Mouse (Mus musculus) layer of hippocampus, adult 9-11 months (tissue): ENCODE results near the gene Tomm5.
"Not testable (repeated sequence)": the region's sequence is repeated elsewhere in the genome, so short reads cannot be mapped to it uniquely, and the experiment has no call there.

Experiments
- DNase-seq: peaks from one replicate; pipeline ENCODE4 v3.0.0; 2022

The Tomm5 gene

DNA sequence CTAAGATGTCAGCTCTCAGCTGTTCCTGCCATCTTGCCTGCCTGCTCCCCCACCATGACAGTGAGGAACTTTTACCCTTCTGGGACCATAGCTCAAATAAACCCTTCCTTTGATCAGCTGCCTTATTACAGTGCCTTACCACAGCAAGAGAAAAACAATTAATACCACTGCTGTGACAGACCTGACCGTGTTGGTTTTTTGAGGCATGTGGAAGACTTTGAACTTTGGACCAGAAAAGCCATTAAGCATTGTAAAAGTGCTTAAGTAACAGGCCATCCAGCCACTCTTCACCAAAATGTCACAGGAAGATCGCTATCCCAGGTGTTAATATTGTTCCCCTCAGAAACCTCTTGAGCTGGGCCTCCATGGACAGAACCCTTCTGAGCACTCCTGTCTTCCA is 43.3 kb downstream of the Tomm5 start:
- DNase-seq: no peak

DNA sequence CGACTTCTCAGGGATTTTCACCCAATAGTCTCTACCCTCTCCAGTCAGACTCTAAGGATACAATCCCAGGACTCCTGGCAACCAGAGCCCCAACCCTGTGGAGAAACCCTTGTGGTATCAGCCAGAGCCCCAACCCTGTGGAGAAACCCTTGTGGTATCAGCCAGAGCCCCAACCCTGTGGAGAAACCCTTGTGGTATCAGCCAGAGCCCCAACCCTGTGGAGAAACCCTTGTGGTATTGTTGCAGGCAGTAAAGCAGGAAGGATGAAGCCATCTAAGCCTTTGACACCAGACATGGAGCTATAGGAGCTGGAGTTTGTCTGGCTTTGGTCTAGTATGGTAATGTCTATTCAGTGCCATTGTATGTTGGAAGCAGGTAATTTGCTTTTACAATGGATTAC is 44.1 kb downstream of the Tomm5 start:
- not testable (repeated sequence) for DNase-seq

DNA sequence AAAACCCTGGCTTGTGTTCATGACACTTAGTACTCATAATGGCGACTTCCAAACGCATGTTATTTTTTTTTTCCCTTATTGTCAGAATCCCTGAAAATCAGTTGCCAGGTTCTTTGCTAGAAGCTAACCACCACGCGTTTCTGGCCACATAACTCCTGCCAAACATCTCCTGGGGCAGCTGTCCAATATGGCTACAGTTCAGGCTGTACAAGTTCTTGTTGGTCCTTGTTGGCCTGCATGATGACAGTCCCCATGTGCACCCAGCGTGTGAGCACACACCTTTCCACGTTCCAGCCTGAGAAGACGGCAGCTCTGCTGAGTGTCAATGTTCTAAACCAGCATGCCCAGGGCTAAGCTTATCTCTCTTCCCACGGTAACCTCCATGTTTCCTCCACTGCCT is 52.5 kb downstream of the Tomm5 start:
- DNase-seq: no peak
